Mouse (Mus musculus) ES-Bruce4 (cell line): ENCODE data around the gene Srgap3. TPM values are rescaled to one million over a fixed set of nuclear protein-coding genes. Genes with fewer than 3 reads are reported as not detected.

Source experiments
- H3K27ac ChIP-seq: 2 replicates; pipeline ENCODE4 v1.5.1; 2012; ENCODE audit warnings: low read length, inconsistent platforms; ENCODE audit not compliant: insufficient read depth
- H3K27me3 ChIP-seq: 2 replicates; pipeline ENCODE4 v1.6.1; 2012; ENCODE audit warnings: mild to moderate bottlenecking, low read length, inconsistent platforms; ENCODE audit not compliant: control insufficient read depth, poor library complexity, insufficient read depth, severe bottlenecking
- H3K36me3 ChIP-seq: 2 replicates; pipeline ENCODE4 v1.6.1; 2012; ENCODE audit warnings: inconsistent platforms, mild to moderate bottlenecking, low read length, moderate library complexity; ENCODE audit not compliant: control insufficient read depth, poor library complexity, insufficient read depth, severe bottlenecking
- H3K4me1 ChIP-seq: one replicate; pipeline ENCODE4 v1.8.1; 2011; ENCODE audit warnings: low read length; ENCODE audit not compliant: control insufficient read depth, insufficient read depth
- H3K4me3 ChIP-seq: 2 replicates; pipeline ENCODE4 v1.5.1; 2011; ENCODE audit warnings: low read depth, mild to moderate bottlenecking, low read length
- H3K9ac ChIP-seq: 2 replicates; pipeline ENCODE4 v1.6.1; 2012; ENCODE audit warnings: low read depth, mild to moderate bottlenecking, inconsistent platforms; ENCODE audit not compliant: poor library complexity, severe bottlenecking
- H3K9me3 ChIP-seq: replicated peaks from 2 replicates; pipeline ENCODE4 v1.6.1; 2012; ENCODE audit warnings: mild to moderate bottlenecking, low read length, inconsistent platforms; ENCODE audit not compliant: control insufficient read depth, poor library complexity, insufficient read depth, severe bottlenecking
- CTCF ChIP-seq: IDR thresholded peaks from one replicate; pipeline ENCODE4 v1.8.1; 2011; ENCODE audit warnings: low read depth, low read length
- EP300 ChIP-seq: IDR thresholded peaks from 2 replicates; pipeline ENCODE4 v1.6.1; 2011; ENCODE audit warnings: low read depth, low read length; ENCODE audit not compliant: insufficient read depth
- POLR2A ChIP-seq: IDR thresholded peaks from one replicate; pipeline ENCODE4 v1.8.1; 2011; ENCODE audit warnings: low read length; ENCODE audit not compliant: insufficient read depth
- polyA plus RNA-seq: library from polyadenylated mRNA; stranded (reverse); fragments of >200 nt; gene quantifications from 2 replicates; pipeline ENCODE4 v1.2.4, GENCODE M21; 2011; ENCODE audit warnings: low read depth; ENCODE audit not compliant: missing spikeins, insufficient read depth, insufficient read length

The Srgap3 gene
- polyA plus RNA-seq, 1 experiment = 7.0 TPM

GRCm38 (mm10) chr6:112907887-112908584, 39.0 kb downstream of the Srgap3 start:
- H3K9ac ChIP-seq = no peak overlapping the region
- H3K4me3 ChIP-seq = no peak overlapping the region
- H3K36me3 ChIP-seq = no peaks in the 10 kb centered on the region
- no peak overlapping the region for H3K27ac ChIP-seq
- no peaks in the 10 kb centered on the region for H3K9me3 ChIP-seq
- no peaks in the 10 kb centered on the region for H3K27me3 ChIP-seq
- TF ChIP-seq POLR2A = no peak
- H3K4me1 ChIP-seq = no peaks in the 10 kb centered on the region

DNA sequence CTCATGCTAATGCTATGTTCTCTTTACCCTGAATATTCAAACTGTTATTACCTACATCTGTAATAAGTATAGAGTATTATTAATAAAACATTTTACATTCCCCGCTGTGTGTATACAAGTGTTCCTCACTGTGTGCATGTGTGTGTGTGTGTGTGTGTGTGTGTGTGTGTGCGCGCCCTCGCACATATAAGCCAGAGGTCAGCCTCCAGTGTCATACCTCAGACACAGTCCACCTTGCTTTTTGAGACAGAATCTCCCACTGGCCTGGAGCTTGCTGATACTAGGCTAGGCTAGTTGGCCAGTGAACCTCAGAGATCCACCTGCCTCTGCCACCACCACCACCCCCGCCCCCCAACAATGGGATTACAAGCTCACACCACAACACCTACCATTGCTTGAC, 43.3 kb downstream of the Srgap3 start:
- Histone ChIP-seq H3K4me3 (no peak overlapping the region), H3K4me1 (no peaks in the 10 kb centered on the region), H3K27me3 (no peaks in the 10 kb centered on the region), H3K36me3 (no peaks in the 10 kb centered on the region), H3K9ac (no peak overlapping the region), H3K9me3 (no peaks in the 10 kb centered on the region), H3K27ac (no peak overlapping the region)
- TF ChIP-seq EP300 (no peak), CTCF (no peak), POLR2A (no peak)

- H3K27me3 ChIP-seq = no peaks in the 10 kb centered on the region
- no peak for TF ChIP-seq EP300
- TF ChIP-seq POLR2A = no peak
- no peak for TF ChIP-seq CTCF
- H3K9me3 ChIP-seq = no peaks in the 10 kb centered on the region
- H3K9ac ChIP-seq = no peak overlapping the region
- H3K27ac ChIP-seq = no peak overlapping the region
- H3K36me3 ChIP-seq = no peaks in the 10 kb centered on the region
- no peaks in the 10 kb centered on the region for H3K4me1 ChIP-seq
- H3K4me3 ChIP-seq = no peak overlapping the region
Measured at GRCm38 (mm10) chr6:112903226-112903625, 43.8 kb downstream of the Srgap3 start.

DNA sequence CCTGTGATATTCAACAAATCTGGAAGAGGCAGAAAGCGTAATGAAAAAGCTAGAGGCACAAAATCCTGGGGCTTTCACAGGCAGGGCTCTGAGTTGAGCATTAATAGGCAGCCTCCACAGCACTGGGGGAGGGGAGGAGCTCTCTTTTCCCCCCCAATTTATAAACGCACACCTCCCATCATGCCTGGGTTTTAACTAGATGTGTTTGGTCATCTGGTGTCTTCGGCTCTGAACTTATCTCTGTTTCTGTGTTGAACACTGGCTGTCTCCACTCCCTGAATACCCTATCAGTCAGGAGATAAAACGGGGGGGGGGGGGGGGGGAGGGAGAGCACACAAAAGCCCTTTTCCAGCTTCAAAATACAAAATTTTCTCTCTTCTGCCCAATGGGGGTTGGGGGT, 44.3 kb downstream of the Srgap3 start:
- H3K27me3 ChIP-seq = no peaks in the 10 kb centered on the region
- H3K4me1 ChIP-seq = no peaks in the 10 kb centered on the region
- no peaks in the 10 kb centered on the region for H3K9me3 ChIP-seq
- TF ChIP-seq CTCF (no peak), EP300 (no peak), POLR2A (no peak)
- H3K4me3 ChIP-seq = no peak overlapping the region
- H3K36me3 ChIP-seq = no peaks in the 10 kb centered on the region
- no peak overlapping the region for H3K27ac ChIP-seq
- no peak overlapping the region for H3K9ac ChIP-seq

- H3K27ac ChIP-seq = no peak overlapping the region
- no peaks in the 10 kb centered on the region for H3K4me1 ChIP-seq
- no peaks in the 10 kb centered on the region for H3K27me3 ChIP-seq
Measured at GRCm38 (mm10) chr6:112900306-112900705, 46.8 kb downstream of the Srgap3 start.

DNA sequence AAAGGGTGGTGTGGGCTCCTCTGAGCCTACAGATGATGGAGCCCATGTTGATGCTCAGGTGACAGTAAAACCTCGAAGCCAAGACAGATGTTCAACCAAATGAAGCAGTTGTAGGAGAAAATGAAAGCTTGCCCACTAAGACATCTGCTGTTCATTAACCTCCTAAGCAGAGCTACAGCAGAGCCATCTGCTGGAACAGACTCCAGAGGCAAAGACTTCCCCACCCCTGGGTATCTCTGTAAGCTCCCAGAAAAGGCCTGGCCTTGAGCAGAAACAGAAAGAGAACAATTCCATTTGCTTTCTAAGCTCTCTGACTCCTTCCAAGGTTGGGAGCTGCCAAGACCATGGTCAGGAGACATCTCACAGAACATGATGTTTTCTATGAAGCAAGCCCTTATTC, 47.4 kb downstream of the Srgap3 start:
- TF ChIP-seq EP300 (no peak), CTCF (no peak), POLR2A (no peak)
- no peak overlapping the region for H3K27ac ChIP-seq
- H3K4me1 ChIP-seq = no peaks in the 10 kb centered on the region

More at GRCm38 (mm10) chr6:112900306-112900705, 46.8 kb downstream of the Srgap3 start:
- no peak for TF ChIP-seq EP300
- TF ChIP-seq CTCF = no peak
- TF ChIP-seq POLR2A = no peak
- no peak overlapping the region for H3K9ac ChIP-seq
- H3K36me3 ChIP-seq = no peaks in the 10 kb centered on the region
- no peaks in the 10 kb centered on the region for H3K9me3 ChIP-seq
- H3K4me3 ChIP-seq = no peak overlapping the region

More for the DNA sequence above, 47.4 kb downstream of the Srgap3 start:
- Histone ChIP-seq H3K9me3 (no peaks in the 10 kb centered on the region), H3K9ac (no peak overlapping the region), H3K4me3 (no peak overlapping the region), H3K27me3 (no peaks in the 10 kb centered on the region), H3K36me3 (no peaks in the 10 kb centered on the region)
